Mouse (Mus musculus): ENCODE measurements around the gene Psmd1. TPM values are rescaled to one million over a fixed set of nuclear protein-coding genes. Genes with fewer than 3 reads are reported as not detected.
A peak's percentile ranks its signal among the peaks of the same experiment; 100 is the strongest.

Gene Psmd1
- polyA plus RNA-seq, 1 experiment from 2014 or later: 188 TPM

DNA sequence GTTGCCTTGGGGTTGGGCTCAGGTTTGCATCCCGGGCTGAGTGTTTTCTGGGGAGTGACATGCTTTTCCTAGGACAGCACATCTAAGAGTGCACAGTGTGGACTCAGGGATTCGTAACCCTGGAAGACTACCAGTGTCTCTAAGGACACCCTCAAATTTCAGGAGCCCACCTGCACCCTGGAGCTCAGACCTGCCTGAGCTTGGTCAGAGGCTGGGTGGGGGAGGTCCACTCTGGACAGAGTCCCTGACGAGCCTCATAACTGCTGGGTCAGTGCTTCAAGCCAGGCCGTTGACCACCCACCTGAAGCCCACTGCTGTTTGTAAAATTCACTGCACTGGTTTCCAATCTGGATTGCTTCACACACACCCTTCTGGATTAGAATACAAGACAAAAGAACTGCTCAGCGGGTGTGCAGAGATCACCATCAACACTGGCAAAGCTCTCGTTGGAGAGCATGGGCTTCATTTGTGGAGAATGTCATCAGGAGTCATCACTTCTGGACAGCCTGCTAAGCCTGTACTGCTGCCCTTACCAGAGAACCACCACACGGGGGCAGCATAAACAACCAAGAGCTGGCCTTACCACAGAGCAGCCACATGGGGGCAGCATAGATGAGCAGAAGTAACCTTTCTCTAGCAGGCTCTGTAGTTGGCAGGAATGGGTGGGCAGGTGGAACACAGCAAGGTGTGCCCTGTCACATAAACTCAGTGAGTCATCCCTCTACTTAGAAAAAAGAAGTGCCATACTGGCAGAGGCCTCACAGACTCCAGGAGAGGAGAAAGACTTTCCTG is 114.5 kb downstream of the Psmd1 start:
- Histone ChIP-seq H3K9ac (replicated peaks) (no peak overlapping the region), H3K4me3 (replicated peaks) (no peak overlapping the region), H3K36me3 (peaks cover 57% of the 10 kb centered on the region), H3K4me1 (replicated peaks) (no peaks in the 10 kb centered on the region), H3K27ac (no peak overlapping the region), H3K9me3 (no peaks in the 10 kb centered on the region), H3K4me2 (replicated peaks) (no peak overlapping the region), H3K27me3 (no peaks in the 10 kb centered on the region)
- peak; percentile 85 for ATAC-seq
- 47% methylated on average over 7 of the region's 7 CpGs for WGBS

DNA sequence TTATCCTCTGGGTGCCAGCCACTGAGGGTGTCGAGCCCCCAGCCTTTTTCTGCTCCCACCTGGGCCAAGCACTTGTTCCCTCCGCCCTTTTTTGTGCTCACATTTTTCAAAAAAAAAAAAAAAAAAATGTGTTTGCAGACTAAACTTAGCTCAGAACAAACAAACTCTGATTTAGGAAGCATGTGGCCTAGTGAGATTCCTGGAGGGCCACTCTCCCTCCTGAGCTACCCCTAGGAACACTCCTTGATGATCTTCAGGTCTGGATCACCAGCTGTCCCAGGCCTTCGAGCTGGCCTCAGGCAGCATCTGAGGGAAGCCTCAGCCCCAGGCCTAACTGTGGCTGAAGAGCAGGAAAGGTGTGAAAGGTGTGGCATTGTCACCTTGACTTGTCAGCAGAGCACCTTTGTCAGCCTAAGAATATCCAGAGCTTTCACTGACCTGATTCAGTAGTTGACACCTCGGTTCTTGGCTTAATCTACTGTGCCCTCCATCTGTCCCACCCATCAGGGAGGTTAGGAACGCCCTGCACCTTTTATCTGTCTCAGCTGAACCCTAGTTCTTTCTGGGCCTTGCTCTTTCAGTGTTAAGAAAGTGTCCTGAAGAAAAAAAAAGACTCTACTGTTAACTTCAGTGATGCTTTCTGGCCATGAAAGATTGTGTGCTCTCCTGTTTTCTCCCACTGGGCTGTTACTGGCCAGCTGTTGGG is 118.0 kb downstream of the Psmd1 start:
- no peaks in the 10 kb centered on the region for H3K4me1 ChIP-seq (replicated peaks)
- H3K36me3 ChIP-seq: peaks cover 29% of the 10 kb centered on the region
- H3K27ac ChIP-seq: no peak overlapping the region
- H3K4me2 ChIP-seq (replicated peaks): no peak overlapping the region
- WGBS: 85% methylated on average over 5 of the region's 5 CpGs
- H3K9me3 ChIP-seq: no peaks in the 10 kb centered on the region
- H3K27me3 ChIP-seq: no peaks in the 10 kb centered on the region
- H3K4me3 ChIP-seq (replicated peaks): no peak overlapping the region
- no peak overlapping the region for H3K9ac ChIP-seq (replicated peaks)
- ATAC-seq: no peak

DNA sequence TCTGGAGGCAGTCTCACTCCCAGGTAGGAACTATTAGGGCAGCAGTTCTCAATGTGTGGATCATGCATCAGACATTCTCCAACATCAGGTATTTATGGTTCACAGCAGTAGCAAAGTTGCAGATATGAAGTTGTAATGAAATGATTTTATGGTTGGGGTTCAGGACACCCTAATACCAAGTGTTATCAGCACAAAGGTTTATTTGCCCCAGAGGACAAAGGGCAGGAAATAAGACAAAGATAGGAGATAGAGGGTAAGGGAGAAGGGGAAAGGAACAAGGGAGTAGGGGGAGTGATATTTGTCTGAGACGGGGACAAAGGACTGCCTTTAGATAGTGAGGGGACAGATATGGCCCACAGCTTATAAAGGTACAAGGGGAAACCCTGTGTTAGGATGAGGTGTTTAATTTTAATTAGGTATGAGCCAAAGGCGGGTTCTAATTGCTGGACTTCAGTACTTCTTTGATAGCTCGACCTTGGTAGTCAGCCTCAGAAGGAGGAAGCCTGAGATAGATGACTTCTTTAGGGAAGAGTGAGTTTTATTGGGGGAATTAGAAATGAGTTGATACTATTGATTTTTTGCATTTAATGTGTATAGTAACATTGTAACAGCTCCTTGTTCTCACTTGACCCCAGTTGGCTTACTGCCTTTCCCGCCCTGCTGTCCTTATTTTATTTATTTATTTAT is 119.5 kb downstream of the Psmd1 start:
- WGBS: 90% methylated on average over 4 of the region's 4 CpGs
- Histone ChIP-seq H3K36me3 (peaks cover 18% of the 10 kb centered on the region), H3K4me2 (replicated peaks) (no peak overlapping the region), H3K4me3 (replicated peaks) (no peak overlapping the region), H3K27me3 (no peaks in the 10 kb centered on the region), H3K27ac (no peak overlapping the region), H3K9me3 (no peaks in the 10 kb centered on the region), H3K9ac (replicated peaks) (no peak overlapping the region), H3K4me1 (replicated peaks) (no peaks in the 10 kb centered on the region)
- no peak for ATAC-seq

DNA sequence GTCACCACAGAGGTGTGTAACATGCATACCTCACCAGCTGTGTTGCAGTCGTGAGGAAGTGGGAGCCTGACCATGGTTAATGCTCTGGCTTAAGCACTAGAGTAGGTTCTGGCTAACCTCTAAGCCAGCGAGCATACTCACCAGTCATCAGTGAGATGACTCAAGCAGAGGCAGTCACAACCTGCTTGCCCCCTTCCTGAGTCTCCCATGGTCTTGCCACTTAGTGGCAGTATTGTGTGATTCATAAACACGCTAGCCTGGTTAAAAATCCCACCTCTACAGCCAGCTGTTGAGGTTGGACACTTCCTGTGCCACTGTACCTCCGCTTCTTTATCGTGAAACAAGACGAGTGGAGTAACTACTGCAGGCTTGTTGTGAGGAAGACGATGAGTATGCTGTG is 122.6 kb downstream of the Psmd1 start:
- H3K9me3 ChIP-seq: no peaks in the 10 kb centered on the region
- no peak overlapping the region for H3K4me3 ChIP-seq (replicated peaks)
- no peaks in the 10 kb centered on the region for H3K4me1 ChIP-seq (replicated peaks)
- no peak overlapping the region for H3K4me2 ChIP-seq (replicated peaks)
- H3K27me3 ChIP-seq: no peaks in the 10 kb centered on the region
- no peak overlapping the region for H3K27ac ChIP-seq
- no peak overlapping the region for H3K9ac ChIP-seq (replicated peaks)
- peaks cover 39% of the 10 kb centered on the region for H3K36me3 ChIP-seq
- ATAC-seq: no peak
- WGBS: 92% methylated on average over 7 of the region's 7 CpGs

DNA sequence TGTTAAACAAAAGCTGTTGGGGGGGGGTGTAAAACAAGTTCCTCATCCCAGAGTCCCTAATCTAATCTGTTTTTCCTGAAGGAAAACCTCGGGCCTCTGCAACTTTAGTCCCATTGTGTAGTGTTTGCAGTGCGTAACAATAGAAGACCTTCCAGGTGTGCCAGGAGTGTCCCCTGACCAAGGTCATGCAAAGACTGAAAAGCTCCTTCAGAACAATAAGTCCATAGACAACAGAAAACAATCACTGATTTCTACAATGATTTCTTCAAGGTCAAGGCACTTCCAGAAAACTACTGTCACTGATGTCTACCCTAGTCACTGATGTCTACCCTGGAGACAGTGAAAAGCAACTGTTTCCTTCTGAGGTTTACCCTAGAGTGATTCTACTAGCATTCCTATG is 123.7 kb downstream of the Psmd1 start:
- 63% methylated on average over 2 of the region's 2 CpGs for WGBS

DNA sequence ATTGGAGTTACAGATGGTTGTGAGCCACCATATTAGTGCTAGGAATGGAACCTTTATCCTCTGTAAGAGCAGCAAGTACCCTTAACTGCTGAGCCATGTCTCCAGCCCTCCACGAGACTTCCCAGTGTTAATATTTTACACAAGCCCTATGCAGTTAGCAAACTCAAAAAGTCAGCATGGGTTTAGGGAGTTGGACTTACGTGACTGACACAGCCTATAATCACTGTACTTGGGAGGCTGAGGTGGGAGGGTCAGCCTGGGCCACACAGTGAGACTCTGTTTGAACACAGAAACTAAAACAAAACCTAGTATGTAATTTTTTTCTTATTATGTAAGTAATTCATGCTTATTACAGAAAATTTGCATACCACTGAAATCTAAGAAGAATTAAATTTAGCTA is 124.1 kb downstream of the Psmd1 start:
- no peaks in the 10 kb centered on the region for H3K9me3 ChIP-seq
- H3K36me3 ChIP-seq: peaks cover 53% of the 10 kb centered on the region
- no peak for ATAC-seq
- H3K9ac ChIP-seq (replicated peaks): no peak overlapping the region
- WGBS: 90% methylated on average over 2 of the region's 2 CpGs
- no peaks in the 10 kb centered on the region for H3K27me3 ChIP-seq
- H3K4me2 ChIP-seq (replicated peaks): no peak overlapping the region
- no peak overlapping the region for H3K4me3 ChIP-seq (replicated peaks)
- no peak overlapping the region for H3K27ac ChIP-seq
- no peaks in the 10 kb centered on the region for H3K4me1 ChIP-seq (replicated peaks)

More for the DNA sequence above, 123.7 kb downstream of the Psmd1 start:
- Histone ChIP-seq H3K36me3 (peaks cover 49% of the 10 kb centered on the region), H3K4me1 (replicated peaks) (no peaks in the 10 kb centered on the region), H3K9me3 (no peaks in the 10 kb centered on the region), H3K27ac (no peak overlapping the region), H3K9ac (replicated peaks) (no peak overlapping the region), H3K4me3 (replicated peaks) (no peak overlapping the region), H3K4me2 (replicated peaks) (no peak overlapping the region), H3K27me3 (no peaks in the 10 kb centered on the region)
- ATAC-seq: no peak

Other genes starting within 250 kb of the Psmd1 start
- 179 and 201 TPM in 2 replicates for gene Itm2c, start 170.1 kb upstream of the Psmd1 start, polyA plus RNA-seq (2015; fragmentation: Nextera tagmentation; extraction: Ambion mirVana)
- gene 4933407L21Rik, start 135.9 kb upstream of the Psmd1 start, polyA plus RNA-seq (2015; fragmentation: Nextera tagmentation; extraction: Ambion mirVana): 6.4 and 6.5 TPM in 2 replicates
- gene Gpr55, start 103.4 kb upstream of the Psmd1 start, polyA plus RNA-seq (2015; fragmentation: Nextera tagmentation; extraction: Ambion mirVana): 0.05 and 0.07 TPM in 2 replicates
- 0.27 TPM in 1 of 2 replicates, not detected in the other for gene Spata3, start 47.6 kb upstream of the Psmd1 start, polyA plus RNA-seq (2015; fragmentation: Nextera tagmentation; extraction: Ambion mirVana)
- 2.3 and 2.5 TPM in 2 replicates for gene 2810459M11Rik, start 18.5 kb upstream of the Psmd1 start, polyA plus RNA-seq (2015; fragmentation: Nextera tagmentation; extraction: Ambion mirVana)
- gene Htr2b, start 47.6 kb downstream of the Psmd1 start, polyA plus RNA-seq (2015; fragmentation: Nextera tagmentation; extraction: Ambion mirVana): 0.15 and 0.28 TPM in 2 replicates
- 0.30 TPM in 1 of 2 replicates, not detected in the other for gene Gm21972, start 69.2 kb downstream of the Psmd1 start, polyA plus RNA-seq (2015; fragmentation: Nextera tagmentation; extraction: Ambion mirVana)
- 37.2 and 37.4 TPM in 2 replicates for gene Armc9, start 90.4 kb downstream of the Psmd1 start, polyA plus RNA-seq (2015; fragmentation: Nextera tagmentation; extraction: Ambion mirVana)
- gene B3gnt7, start 238.4 kb downstream of the Psmd1 start, polyA plus RNA-seq (2015; fragmentation: Nextera tagmentation; extraction: Ambion mirVana): 2.6 and 2.7 TPM in 2 replicates